Comparison of ENCODE assay signal across 15 mouse cellular contexts in the genomic region with DNA sequence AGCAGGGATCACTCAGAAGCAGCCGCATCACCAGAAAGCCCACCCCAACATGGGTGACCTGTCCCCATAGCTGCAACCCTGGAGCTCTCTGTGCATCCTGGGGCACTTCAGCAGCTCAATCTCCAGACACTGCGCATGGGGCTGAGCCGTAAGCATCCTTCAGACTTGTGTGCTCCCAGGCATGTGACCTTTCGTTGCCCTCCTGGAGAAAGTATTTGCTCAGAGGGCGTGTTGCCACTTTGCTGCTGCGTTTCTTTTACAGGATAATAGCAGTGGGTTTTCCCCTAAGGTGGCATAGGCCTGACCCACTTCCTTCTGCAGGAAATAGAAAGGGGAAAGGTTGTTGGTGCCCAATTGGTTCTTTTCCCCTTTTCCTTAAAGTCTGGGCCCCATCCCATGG. TPM values are rescaled to one million over a fixed set of nuclear protein-coding genes. Genes with fewer than 3 reads are reported as not detected.
DNase-seq lines count a peak whose midpoint lies in the region; ATAC-seq and TF ChIP-seq lines count a peak whose summit lies in the region.
"Had no signal": no experiment of that assay in that cellular context is flagged by ENCODE, and none has a peak within 500 bp of the region (broad histone marks: within the 10 kb centered on the region; RNA-seq: fewer than 3 reads in every experiment).

No protein-coding gene starts in this region.

- H3K9ac ChIP-seq in CH12.LX (ENCODE audit: insufficient read depth, low read depth): no peak overlapping the region
- H3K9ac ChIP-seq in intestine, postnatal 0 days (ENCODE audit: low read depth, low read length): no peak overlapping the region
- H3K9ac ChIP-seq in hindbrain, embryonic 13.5 days: no peak overlapping the region
- no peak overlapping the region for H3K9ac ChIP-seq in liver, embryonic 11.5 days (ENCODE audit: low read depth, low read length)
- H3K9ac ChIP-seq: heart, embryonic 13.5 days had no signal

- no peaks in the 10 kb centered on the region for H3K36me3 ChIP-seq in CH12.LX (replicated peaks in 1 of 2; ENCODE audit: control insufficient read depth in 1 of 2, insufficient read depth in 1 of 2, low read length in 1 of 2)
- no peaks in the 10 kb centered on the region for H3K36me3 ChIP-seq in intestine, postnatal 0 days (ENCODE audit: control insufficient read depth, insufficient read depth)
- H3K36me3 ChIP-seq in hindbrain, embryonic 13.5 days: no peaks in the 10 kb centered on the region
- no peaks in the 10 kb centered on the region for H3K36me3 ChIP-seq in liver, embryonic 11.5 days (ENCODE audit: control insufficient read depth, insufficient read depth, low read length)
- H3K36me3 ChIP-seq: heart, embryonic 13.5 days; hindbrain, embryonic 10.5 days had no signal

- H3K4me2 ChIP-seq in CH12.LX (ENCODE audit: insufficient read depth, low read depth, poor library complexity, severe bottlenecking): no peak overlapping the region
- H3K4me2 ChIP-seq in intestine, postnatal 0 days (replicated peaks; ENCODE audit: low read depth): no peak overlapping the region
- no peak overlapping the region for H3K4me2 ChIP-seq in hindbrain, embryonic 13.5 days
- H3K4me2 ChIP-seq in liver, embryonic 11.5 days: no peak overlapping the region
- H3K4me2 ChIP-seq: heart, embryonic 13.5 days had no signal

- no peak overlapping the region for H3K27ac ChIP-seq in CH12.LX (ENCODE audit: insufficient read depth, low read depth)
- no peak overlapping the region for H3K27ac ChIP-seq in intestine, postnatal 0 days (ENCODE audit: low read depth, low read length)
- no peak overlapping the region for H3K27ac ChIP-seq in hindbrain, embryonic 13.5 days
- no peak overlapping the region for H3K27ac ChIP-seq in liver, embryonic 11.5 days (ENCODE audit: low read depth, low read length)
- H3K27ac ChIP-seq: heart, embryonic 13.5 days; hindbrain, embryonic 10.5 days had no signal

- TF ChIP-seq EP300 in CH12.LX (IDR thresholded peaks at IDR 0.05; ENCODE audit: low read length): no peak

- no peak overlapping the region for H3K4me3 ChIP-seq in CH12.LX (replicated peaks in 1 of 3; ENCODE audit: low read depth in 2 of 3, low read length in 2 of 3, poor library complexity in 1 of 3)
- no peak overlapping the region for H3K4me3 ChIP-seq in intestine, postnatal 0 days (ENCODE audit: low read depth, low read length)
- no peak overlapping the region for H3K4me3 ChIP-seq in hindbrain, embryonic 13.5 days
- H3K4me3 ChIP-seq in liver, embryonic 11.5 days (ENCODE audit: low read depth, low read length): no peak overlapping the region
- H3K4me3 ChIP-seq: heart, embryonic 13.5 days; hindbrain, embryonic 10.5 days; megakaryocyte, embryonic 14.5 days had no signal

- 26% methylated on average over 6 of the region's 6 CpGs for WGBS in intestine, postnatal 0 days
- 69% methylated on average over 6 of the region's 6 CpGs for WGBS in hindbrain, embryonic 13.5 days
- WGBS in liver, embryonic 11.5 days: 48% methylated on average over 6 of the region's 6 CpGs

- peaks cover 4 to 16% of the 10 kb centered on the region in 2 experiments for H3K4me1 ChIP-seq in CH12.LX (ENCODE audit: control insufficient read depth in 1 of 2, insufficient read depth in 2 of 2)
- H3K4me1 ChIP-seq in intestine, postnatal 0 days (replicated peaks; ENCODE audit: control insufficient read depth, insufficient read depth, low read length): no peaks in the 10 kb centered on the region
- H3K4me1 ChIP-seq in hindbrain, embryonic 13.5 days (replicated peaks): no peaks in the 10 kb centered on the region
- H3K4me1 ChIP-seq in liver, embryonic 11.5 days (replicated peaks; ENCODE audit: control insufficient read depth, insufficient read depth, low read length): no peaks in the 10 kb centered on the region; the same call in 1 of the 2 replicates
- H3K4me1 ChIP-seq: hindbrain, embryonic 10.5 days had no signal

- in situ Hi-C loops in CH12.LX (cut with MboI; ENCODE audit: low pct_ligation_motif_present, low pct_unique_long_range_greater_than_20kb, low sequenced_read_pairs): no loop called here

- no peak for TF ChIP-seq CTCF in CH12.LX (conservative IDR thresholded peaks at IDR 0.05 in 1 of 2, IDR thresholded peaks at IDR 0.05 in 1 of 2; ENCODE audit: low read depth in 2 of 2, low read length in 2 of 2)
- no peak for TF ChIP-seq CTCF in intestine, postnatal 0 days (IDR thresholded peaks at IDR 0.05; ENCODE audit: low read depth)

- H3K27me3 ChIP-seq in CH12.LX (replicated peaks): no peaks in the 10 kb centered on the region
- H3K27me3 ChIP-seq in intestine, postnatal 0 days (replicated peaks; ENCODE audit: control insufficient read depth, insufficient read depth, low read length): no peaks in the 10 kb centered on the region
- H3K27me3 ChIP-seq in hindbrain, embryonic 13.5 days: no peaks in the 10 kb centered on the region
- peaks cover 2% of the 10 kb centered on the region; the same call in 1 of the 2 replicates for H3K27me3 ChIP-seq in liver, embryonic 11.5 days (replicated peaks; ENCODE audit: control insufficient read depth, insufficient read depth, low read length)
- H3K27me3 ChIP-seq: heart, embryonic 13.5 days had no signal

- H3K79me2 ChIP-seq in CH12.LX (replicated peaks; ENCODE audit: control insufficient read depth, extremely low read depth, insufficient read depth, poor library complexity, severe bottlenecking): no peaks in the 10 kb centered on the region

- no peak for TF ChIP-seq RAD21 in CH12.LX (IDR thresholded peaks at IDR 0.05; ENCODE audit: low read depth, low read length)

- dilution Hi-C loops in CH12.LX (cut with MboI; ENCODE audit: extremely low pct_ligation_motif_present, extremely low pct_unique_long_range_greater_than_20kb, low sequenced_read_pairs): no loop called here

- peak; percentile 70; the same call in 1 of the 2 replicates for ATAC-seq in intestine, postnatal 0 days
- ATAC-seq in hindbrain, embryonic 13.5 days (ENCODE audit: low FRiP score): no peak
- ATAC-seq in liver, embryonic 11.5 days (replicated peaks; ENCODE audit: low FRiP score): no peak

- no peaks in the 10 kb centered on the region for H3K9me3 ChIP-seq in CH12.LX (replicated peaks; ENCODE audit: low read length)
- H3K9me3 ChIP-seq in intestine, postnatal 0 days (ENCODE audit: control insufficient read depth): no peaks in the 10 kb centered on the region
- H3K9me3 ChIP-seq in hindbrain, embryonic 13.5 days: no peaks in the 10 kb centered on the region
- H3K9me3 ChIP-seq in liver, embryonic 11.5 days (ENCODE audit: control insufficient read depth, low read length): no peaks in the 10 kb centered on the region
- H3K9me3 ChIP-seq: heart, embryonic 13.5 days; hindbrain, embryonic 10.5 days had no signal

- DNase-seq in CH12.LX (ENCODE audit: extremely low read depth) (no peak), R1 (ENCODE audit: low read depth, low spot score) (peak; percentile 77)
- DNase-seq in naive thymus-derived CD4-positive, alpha-beta T cell, adult 2 months (ENCODE audit: low read depth): peak; percentile 25
- no peak for DNase-seq in liver, embryonic 11.5 days (ENCODE audit: low spot score)
- DNase-seq in thymus, postnatal 25 days: no peak
- DNase-seq: gastrocnemius, postnatal 25 days; kidney, adult 2 months; right cerebral cortex, adult 18-20 months had no signal

- TF ChIP-seq POLR2A in CH12.LX (IDR thresholded peaks at IDR 0.05; ENCODE audit: low read depth, low read length): no peak

TF ChIP-seq in CH12.LX, 34 proteins besides CTCF, POLR2A, EP300 and RAD21:
- TF ChIP-seq BHLHE40 (IDR thresholded peaks at IDR 0.05; ENCODE audit: low read depth, low read length) (peak; percentile 35; the same call in 1 of the 2 replicates), USF2 (conservative IDR thresholded peaks at IDR 0.05; ENCODE audit: low read depth, low read length) (no peak)

RNA-seq across cellular contexts. Expression of a gene that starts 48.1 kb away (rescaled TPM):
- 0.04 TPM in 1 of 2 replicates, not detected in the other for total RNA-seq in CH12.LX (2012; rRNA removed)
- total RNA-seq in CH12.LX (2014; rRNA removed): not detected in 2 replicates
- polyA plus RNA-seq in CH12.LX (2012; ENCODE audit: insufficient read length, low read depth): not detected in 2 replicates
- polyA plus RNA-seq in intestine, postnatal 0 days (2015; fragmentation: Nextera tagmentation; extraction: Ambion mirVana): 0.56 and 0.64 TPM in 2 replicates
- polyA plus RNA-seq in hindbrain, embryonic 13.5 days (2015; fragmentation: Nextera tagmentation; extraction: Ambion mirVana): 17.5 and 18.6 TPM in 2 replicates
- polyA plus RNA-seq in liver, embryonic 11.5 days (2014; fragmentation: Nextera tagmentation; extraction: Ambion mirVana): 0.14 and 0.34 TPM in 2 replicates
- total RNA-seq: liver, adult 2 months had no signal
- polyA plus RNA-seq: liver, adult 2 months had no signal

RNA-seq across cellular contexts. Expression of a gene that starts 55.2 kb away (rescaled TPM):
- total RNA-seq in CH12.LX (2012; rRNA removed): 3.0 and 6.4 TPM in 2 replicates
- 1.8 and 2.4 TPM in 2 replicates for total RNA-seq in CH12.LX (2014; rRNA removed)
- polyA plus RNA-seq in CH12.LX (2012; ENCODE audit: insufficient read length, low read depth): 3.9 and 4.7 TPM in 2 replicates
- 0.16 TPM in 1 of 2 replicates, not detected in the other for polyA plus RNA-seq in intestine, postnatal 0 days (2015; fragmentation: Nextera tagmentation; extraction: Ambion mirVana)
- polyA plus RNA-seq in hindbrain, embryonic 13.5 days (2015; fragmentation: Nextera tagmentation; extraction: Ambion mirVana): not detected in 2 replicates
- 6.8 and 8.2 TPM in 2 replicates for polyA plus RNA-seq in liver, embryonic 11.5 days (2014; fragmentation: Nextera tagmentation; extraction: Ambion mirVana)
- total RNA-seq: gastrocnemius, postnatal 25 days; layer of hippocampus, adult 18-20 months; liver, adult 2 months had no signal

Comparison
In these comparisons a context has a peak if more than half of its experiments do, and no peak if none do; other contexts are left out.
1. DNase-seq: peak in R1 (single experiment) and naive thymus-derived CD4-positive, alpha-beta T cell, adult 2 months (single experiment); none in CH12.LX (single experiment), liver, embryonic 11.5 days (single experiment) and thymus, postnatal 25 days (single experiment).
2. RNA of a gene that starts 48.1 kb away (polyA plus RNA-seq): 17.5 to 18.6 TPM in hindbrain, embryonic 13.5 days; 0.56 to 0.64 TPM in intestine, postnatal 0 days, 0.14 to 0.34 TPM in liver, embryonic 11.5 days and not detected in CH12.LX; every median in the first group is over 10 times any median in the second.